Mouse (Mus musculus) gonadal fat pad, adult 2 months (tissue): ENCODE results near the gene Mindy4. TPM values are rescaled to one million over a fixed set of nuclear protein-coding genes. Genes with fewer than 3 reads are reported as not detected.

Experiments used
- DNase-seq: peaks from one replicate; pipeline ENCODE4 v3.0.0-alpha.2; 2012; ENCODE audit warnings: low read depth
- polyA plus RNA-seq: library from polyadenylated mRNA; depleted of rRNA; stranded (reverse); fragments of >200 nt; gene quantifications from 2 replicates; pipeline ENCODE4 v1.2.3, GENCODE M21; 2012

Mindy4 gene
- polyA plus RNA-seq, 1 experiment = 10.5 TPM

DNA sequence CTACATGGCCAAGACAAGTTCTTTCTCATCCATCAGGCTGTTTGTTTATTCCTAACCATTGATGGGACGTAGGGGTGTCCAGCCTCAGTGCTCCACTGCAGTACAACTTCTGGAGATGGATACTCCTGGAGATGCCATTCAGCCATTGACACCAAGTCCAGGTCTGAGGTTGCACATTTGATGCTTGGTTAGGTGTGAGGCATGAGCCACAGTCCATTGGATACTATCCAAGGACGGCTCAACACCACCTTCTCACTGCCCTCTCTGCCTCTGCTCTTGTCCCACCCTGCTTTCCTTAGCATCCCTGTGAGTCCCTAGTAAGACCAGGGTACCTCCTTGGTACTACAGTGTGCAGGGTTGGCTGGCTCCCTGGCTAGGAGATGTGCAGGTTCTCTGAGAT lies 96.7 kb downstream of the Mindy4 start:
- no peak for DNase-seq

- DNase-seq = no peak
These were observed 97.5 kb downstream of the Mindy4 start for GRCm38 (mm10) chr6:55300704-55301103.

- no peak for DNase-seq
These were observed 107.0 kb downstream of the Mindy4 start for GRCm38 (mm10) chr6:55310179-55310578.

DNA sequence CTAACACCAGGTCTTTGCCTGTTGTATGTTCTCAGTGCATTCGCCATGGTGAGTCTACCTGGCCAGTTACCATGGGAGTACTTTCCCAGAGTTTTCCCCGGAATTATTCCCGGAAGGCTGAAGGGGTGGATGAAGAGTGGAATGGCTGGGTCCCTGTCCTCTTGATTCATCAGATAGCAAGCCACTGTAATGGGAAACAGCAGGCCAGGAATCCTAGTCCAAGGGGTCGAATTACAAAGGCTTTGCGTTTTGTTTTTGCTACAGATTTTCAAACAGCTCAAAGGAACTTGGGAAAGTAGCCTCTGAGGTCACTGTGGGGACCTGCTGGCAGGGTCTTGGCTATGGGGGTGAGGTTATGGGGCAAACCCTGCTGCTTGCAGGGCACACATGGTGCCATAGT lies 108.8 kb downstream of the Mindy4 start:
- DNase-seq = no peak

DNA sequence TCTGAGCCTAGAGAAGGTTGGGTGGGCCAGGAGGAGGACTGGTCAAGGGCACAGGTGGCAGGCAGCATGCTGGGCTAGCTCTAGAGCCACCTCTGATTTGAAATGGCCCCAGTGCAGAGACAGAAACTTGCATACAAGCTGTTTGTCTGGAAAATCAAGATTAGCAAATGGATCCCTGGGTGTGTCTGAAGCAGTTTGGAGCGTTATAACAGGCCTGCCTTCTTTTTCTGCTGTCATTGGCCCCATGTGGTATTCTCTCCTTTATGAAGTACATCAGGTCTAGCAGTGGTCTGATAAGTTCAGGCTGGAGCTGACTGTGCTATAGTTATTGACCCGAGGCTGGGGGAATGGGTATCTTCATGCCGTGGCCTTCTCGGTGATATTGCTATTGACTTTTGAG lies 110.7 kb downstream of the Mindy4 start:
- DNase-seq = no peak

DNA sequence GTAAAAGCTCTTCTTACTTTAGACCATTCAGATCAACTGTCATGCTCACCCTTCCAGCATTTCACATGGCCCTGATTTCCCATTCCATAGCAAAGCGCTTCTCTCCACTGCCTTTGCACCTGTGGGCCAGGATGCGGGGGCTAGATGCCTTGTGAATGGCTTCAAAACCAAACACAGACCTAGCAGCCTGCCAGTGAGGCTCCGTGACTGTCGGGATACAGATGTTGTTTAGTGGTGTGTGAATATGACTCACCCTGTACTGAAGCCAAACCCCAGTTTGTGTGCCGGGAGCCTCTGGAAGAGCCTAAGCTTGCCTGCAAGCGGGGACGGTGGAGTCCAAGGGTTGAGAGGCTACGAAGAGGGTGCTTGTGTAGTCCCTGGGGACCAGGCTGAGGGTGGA lies 111.4 kb downstream of the Mindy4 start:
- no peak for DNase-seq

- DNase-seq = no peak
These were observed 115.4 kb downstream of the Mindy4 start for GRCm38 (mm10) chr6:55318597-55318996.

- DNase-seq = no peak
These were observed 116.7 kb downstream of the Mindy4 start for GRCm38 (mm10) chr6:55319585-55320551.

DNA sequence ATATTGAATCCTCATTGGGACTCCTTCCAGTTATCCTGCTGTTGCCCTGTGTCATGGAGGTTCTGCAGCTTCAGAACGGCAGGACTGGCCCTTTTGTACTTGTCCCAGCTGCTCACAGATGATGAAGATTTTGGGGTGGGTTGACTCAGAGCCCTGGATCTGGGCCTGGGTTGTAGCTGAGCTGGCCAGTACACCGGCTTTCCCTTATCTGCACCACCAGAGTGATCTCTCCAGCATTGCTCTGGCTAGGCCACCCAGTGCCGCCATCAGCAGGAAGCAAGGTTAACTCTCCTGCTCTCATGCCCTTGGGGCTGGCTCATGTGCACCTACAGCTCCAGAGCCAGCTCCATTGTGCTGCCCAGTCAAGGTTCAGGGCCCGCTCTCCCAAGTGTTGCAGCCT lies 117.7 kb downstream of the Mindy4 start:
- DNase-seq = no peak

DNA sequence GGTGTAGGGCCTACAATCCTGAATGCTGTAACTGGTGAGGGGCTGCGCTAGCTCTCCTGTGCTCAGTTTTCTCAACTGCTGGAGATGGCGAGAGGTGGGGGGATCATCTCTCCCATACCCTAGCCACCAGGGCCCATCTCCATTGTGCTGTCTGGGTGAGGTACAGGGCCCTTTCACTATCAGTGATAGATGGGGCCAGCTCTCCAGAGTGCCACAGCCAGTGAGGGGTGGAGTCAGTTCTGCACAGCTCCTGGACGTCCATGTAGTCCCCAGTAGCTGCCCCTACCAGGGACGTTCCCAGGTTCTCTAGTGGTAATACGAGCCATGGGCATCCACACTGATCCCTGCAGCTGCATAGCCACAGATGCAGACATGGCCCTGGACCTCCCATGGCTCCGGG lies 118.3 kb downstream of the Mindy4 start:
- no peak for DNase-seq

GRCm38 (mm10) chr6:55322980-55323379 lies 119.8 kb downstream of the Mindy4 start:
- no peak for DNase-seq

- DNase-seq = no peak
These were observed 120.9 kb downstream of the Mindy4 start for GRCm38 (mm10) chr6:55323908-55324634.

DNA sequence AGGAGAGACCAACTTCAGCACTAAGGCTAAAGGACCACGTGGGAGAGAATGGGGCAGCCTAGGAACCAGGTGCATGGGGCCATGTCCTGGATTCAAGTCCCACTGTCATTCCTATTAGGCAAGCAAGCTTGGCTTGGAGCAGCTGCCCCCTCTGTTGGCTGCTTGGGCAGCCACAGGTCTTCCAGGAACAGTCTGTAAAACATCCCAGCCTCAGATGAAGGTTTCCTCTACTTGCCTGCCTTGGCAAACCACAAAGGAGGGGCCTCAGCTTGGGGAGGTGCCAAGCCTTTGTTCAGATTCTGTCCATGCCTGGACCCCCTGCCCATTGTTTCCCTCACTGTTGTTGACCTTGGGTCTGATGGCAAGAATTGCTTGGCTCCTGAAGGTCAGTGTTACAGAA lies 121.6 kb downstream of the Mindy4 start:
- no peak for DNase-seq

DNA sequence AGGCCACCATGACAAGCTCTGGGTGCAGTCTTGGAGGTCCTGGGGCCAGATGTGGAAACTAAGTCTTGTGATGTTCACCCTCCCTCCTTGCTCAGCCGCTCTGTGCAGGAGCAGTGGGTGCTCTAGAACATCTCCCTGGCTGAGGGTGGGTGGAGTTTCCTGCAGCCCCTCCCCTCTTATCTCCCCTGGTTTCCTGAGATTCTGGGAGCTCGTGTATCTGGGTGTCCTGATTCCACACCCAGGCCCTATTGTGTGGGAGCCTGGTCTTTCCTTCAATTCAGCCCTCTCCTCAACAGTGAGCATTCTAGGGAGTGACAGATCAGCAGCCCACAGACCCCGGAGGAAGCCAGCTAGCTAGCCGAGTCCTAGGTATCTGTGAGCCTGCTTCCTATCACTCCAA lies 123.1 kb downstream of the Mindy4 start:
- DNase-seq = no peak

DNA sequence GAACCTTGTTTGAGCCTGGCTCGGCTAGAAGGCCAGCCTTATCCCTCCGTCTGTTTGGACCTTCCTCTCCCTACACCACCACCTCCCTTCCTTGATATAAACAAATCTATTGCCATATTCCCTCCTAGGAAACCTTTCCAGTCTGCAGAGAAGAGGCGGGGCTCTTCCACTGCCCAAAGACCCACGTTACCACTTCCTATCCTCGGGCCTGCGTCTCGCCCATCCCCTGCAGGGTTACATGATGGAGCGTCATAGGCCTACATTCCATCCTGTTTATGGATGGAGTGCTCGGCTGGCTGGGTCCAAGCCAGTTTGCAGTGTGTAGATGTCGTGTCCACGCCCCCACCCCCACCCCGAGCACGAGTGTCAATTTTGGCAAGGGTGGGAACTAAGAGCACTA lies 124.1 kb downstream of the Mindy4 start:
- DNase-seq = no peak

DNA sequence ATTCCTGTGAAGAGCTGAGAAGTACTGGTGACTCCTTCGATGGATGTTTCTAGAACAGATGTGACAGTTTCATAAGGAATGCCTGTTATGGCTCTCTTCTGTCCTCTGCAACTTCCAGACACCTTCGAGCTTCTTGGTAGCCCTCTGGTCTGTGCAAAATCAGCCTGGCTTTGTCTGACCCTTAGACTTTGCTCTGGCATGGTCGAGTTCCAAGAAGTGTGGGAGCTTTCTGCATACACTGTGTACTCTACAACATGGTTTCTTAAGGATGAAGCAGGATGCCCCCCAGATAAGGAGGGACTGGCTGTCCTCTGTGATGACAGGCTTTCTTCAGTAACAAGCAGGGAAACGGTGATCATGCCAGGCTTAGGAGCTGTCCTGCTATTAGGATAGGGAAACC lies 125.0 kb downstream of the Mindy4 start:
- DNase-seq = no peak

DNA sequence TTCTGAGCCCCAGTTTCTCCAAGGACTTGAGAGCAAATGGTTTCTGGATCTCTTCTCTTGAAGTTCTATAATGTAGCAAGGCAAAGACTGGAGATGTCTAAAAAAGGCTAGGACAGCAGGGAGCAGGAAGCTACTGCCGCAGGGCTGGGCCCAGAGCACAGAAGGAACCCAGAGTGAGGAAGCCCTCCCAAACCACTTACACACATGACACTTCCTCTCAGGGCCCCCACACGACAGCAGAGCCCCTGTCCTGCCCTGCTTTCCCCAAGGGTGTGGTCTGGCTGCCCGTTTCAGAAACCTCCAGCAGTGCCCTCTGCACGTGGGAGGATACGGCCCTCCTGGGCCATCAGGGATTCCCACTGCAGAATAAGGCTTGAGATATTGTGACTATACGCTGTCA lies 128.1 kb downstream of the Mindy4 start:
- no peak for DNase-seq

- no peak for DNase-seq
These were observed 129.1 kb downstream of the Mindy4 start for GRCm38 (mm10) chr6:55332100-55332772.

DNA sequence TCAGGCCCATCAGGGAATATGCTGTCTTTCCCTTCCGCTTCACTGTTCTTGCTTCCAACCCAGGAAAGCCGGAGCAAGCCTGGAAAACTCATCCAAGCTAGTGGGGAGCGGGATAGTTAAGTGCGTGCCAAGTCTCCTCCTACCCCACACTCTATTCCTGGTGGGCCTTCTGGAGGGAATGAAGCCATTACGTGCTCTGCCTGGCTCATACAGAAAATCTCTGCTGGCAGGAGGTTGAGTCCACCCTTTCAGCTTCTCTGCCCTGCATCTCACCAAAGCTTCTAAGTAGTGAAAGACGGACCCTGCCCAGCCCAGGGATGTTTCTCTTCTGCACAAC lies 129.6 kb downstream of the Mindy4 start:
- no peak for DNase-seq

DNA sequence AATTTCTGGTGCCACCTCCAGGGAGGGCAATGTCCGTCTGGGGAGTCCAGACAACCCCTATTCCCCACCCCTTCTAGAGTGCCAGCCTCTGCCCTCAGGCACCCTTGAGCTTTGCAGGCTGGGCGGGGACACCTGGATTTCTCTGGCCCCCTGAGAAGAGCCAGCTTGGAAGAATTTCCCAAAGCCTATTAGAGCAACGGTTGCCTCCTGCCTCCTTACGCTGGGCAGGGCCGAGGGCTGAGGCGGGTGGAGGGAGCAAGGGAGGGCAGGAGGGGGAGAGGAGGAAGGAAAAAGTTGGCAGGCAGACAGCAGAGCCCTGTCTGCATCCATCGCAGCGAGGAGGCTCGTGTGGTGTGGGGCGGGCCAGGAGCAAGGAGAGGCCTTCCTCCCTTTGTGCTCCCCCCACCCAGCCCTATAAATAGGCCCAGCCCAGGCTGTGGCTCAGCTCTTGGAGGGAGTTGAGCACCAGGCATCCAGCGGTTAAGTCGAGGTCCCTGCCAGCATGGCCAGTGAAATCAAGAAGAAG lies 132.9 kb downstream of the Mindy4 start, which contains the start of gene Aqp1:
Gene Aqp1, plus strand, starts transcription at position 444 of the 526 bp plus-strand sequence.
- DNase-seq = no peak

DNA sequence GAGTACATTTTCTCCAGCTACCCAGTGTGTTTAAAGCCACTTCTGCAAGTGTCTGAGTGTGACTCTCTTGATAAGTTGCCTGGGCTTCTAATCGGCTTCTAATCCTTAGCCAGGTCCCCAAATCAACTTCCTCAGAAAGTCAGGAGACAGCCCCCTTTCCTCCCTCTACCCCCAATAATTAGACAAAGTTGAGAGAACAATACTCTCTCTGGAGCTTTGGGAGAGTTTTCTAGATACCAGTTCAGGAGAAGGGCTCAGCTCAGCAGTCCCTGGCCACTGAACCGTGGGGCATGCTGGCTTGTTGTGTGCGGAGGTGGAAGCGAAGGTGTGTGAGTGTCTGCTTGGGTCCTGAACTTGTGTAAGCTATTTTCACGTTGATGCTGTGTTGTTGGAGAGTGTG lies 134.1 kb downstream of the Mindy4 start:
- DNase-seq = no peak

GRCm38 (mm10) chr6:55338077-55338476 lies 134.9 kb downstream of the Mindy4 start:
- DNase-seq = no peak
